Mouse (Mus musculus): ENCODE measurements at regions not wholly inside any gene's neighbourhood (a gene's known extent, or its start where the extent isn't known, plus 50 kb on each side); places are given as distances from the start of the nearest gene placed in this dataset.

DNA sequence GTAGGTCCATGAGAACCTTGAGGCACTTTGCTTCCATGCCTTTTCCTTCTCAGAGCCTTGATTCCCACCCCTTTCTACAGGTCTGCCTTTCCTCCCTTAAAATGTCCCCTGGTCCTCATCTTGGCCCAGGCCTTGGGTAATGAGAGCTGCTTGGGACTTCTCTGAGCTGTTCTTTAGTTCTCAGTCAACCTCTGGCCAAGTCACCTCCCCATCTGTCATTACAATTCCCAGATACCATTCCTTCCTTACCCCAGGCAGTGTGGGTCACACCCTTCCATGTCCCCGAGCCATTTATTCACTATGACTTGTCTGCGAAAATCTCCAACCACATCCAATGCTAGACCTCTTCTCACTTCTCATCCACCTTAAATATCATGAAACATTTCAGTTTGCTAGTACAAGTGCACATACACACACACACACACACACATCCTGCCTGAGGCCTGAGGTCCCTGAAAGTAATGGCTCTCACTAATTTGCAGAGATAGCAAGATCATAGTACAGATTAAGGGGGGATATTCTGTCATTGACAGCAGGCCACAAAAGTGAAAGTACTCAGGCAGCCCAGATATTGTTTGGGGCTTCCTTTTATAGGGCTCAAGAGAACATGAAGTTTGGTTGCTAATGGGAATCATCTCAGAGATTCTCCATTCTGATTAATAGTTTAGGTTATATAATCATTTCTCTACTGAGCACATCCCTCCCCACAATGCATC is 317.3 kb upstream of the Jarid2 start:
- WGBS = 89% methylated on average over 2 of the region's 2 CpGs
- no peak for DNase-seq (ENCODE audit: low spot score)
- Histone ChIP-seq H3K36me3 (no peaks in the 10 kb centered on the region), H3K4me3 (no peak overlapping the region), H3K27me3 (ENCODE audit: low read depth, poor library complexity, severe bottlenecking) (peaks cover 9% of the 10 kb centered on the region), H3K9me3 (replicated peaks) (no peaks in the 10 kb centered on the region), H3K4me1 (peaks cover 28% of the 10 kb centered on the region), H3K27ac (no peak overlapping the region)

DNA sequence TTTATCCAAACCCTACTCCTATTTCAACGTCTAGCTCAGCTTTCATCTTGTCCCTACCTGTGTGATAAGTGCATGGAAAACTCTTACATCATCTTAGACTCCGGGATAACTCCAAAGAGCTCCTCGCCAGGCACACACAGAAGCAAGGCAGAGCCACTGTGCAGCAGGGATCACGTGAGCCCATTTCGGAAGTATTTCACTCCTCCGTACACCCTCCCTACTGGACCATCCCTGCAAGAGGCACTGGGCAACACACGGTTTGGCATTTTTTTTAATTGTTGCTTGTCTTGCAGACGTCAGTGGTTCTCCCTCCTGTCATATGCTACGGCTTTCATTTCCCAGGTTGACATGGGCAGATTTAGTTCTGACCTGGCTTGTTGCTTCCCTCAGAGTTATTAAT is 316.0 kb upstream of the Jarid2 start:
- H3K9me3 ChIP-seq (replicated peaks) = no peaks in the 10 kb centered on the region
- H3K27ac ChIP-seq = no peak overlapping the region
- H3K36me3 ChIP-seq = no peaks in the 10 kb centered on the region
- H3K27me3 ChIP-seq (ENCODE audit: low read depth, poor library complexity, severe bottlenecking) = peaks cover 9% of the 10 kb centered on the region
- DNase-seq (ENCODE audit: low spot score) = no peak
- no peak overlapping the region for H3K4me3 ChIP-seq
- WGBS = 68% methylated on average over 9 of the region's 9 CpGs
- H3K4me1 ChIP-seq = peaks cover 41% of the 10 kb centered on the region

DNA sequence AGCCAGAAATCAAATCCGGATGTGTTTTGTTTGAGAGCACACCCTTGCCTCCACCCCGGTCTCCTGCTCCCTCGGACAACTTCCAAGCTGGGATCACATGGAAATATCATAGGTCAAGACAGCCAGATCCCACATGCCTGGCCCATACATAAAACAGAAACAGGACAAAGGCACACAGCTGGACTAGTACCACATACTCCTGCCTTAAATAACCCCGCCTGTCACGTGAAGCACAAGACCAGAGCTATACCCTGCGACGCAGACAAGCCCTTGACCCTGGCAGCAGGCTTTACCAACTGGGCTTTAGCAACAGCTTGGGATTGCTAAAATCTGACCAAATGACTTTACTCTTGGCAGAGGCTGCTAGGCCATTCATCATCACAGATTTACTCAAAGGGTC is 313.3 kb upstream of the Jarid2 start:
- no peak for DNase-seq (ENCODE audit: low spot score)
- peaks cover 6% of the 10 kb centered on the region for H3K27me3 ChIP-seq (ENCODE audit: low read depth, poor library complexity, severe bottlenecking)
- H3K9me3 ChIP-seq (replicated peaks) = no peaks in the 10 kb centered on the region
- no peaks in the 10 kb centered on the region for H3K36me3 ChIP-seq
- peaks cover 55% of the 10 kb centered on the region for H3K4me1 ChIP-seq
- 63% methylated on average over 7 of the region's 7 CpGs for WGBS
- H3K27ac ChIP-seq = peak overlapping the region; percentile 59
- H3K4me3 ChIP-seq = no peak overlapping the region

DNA sequence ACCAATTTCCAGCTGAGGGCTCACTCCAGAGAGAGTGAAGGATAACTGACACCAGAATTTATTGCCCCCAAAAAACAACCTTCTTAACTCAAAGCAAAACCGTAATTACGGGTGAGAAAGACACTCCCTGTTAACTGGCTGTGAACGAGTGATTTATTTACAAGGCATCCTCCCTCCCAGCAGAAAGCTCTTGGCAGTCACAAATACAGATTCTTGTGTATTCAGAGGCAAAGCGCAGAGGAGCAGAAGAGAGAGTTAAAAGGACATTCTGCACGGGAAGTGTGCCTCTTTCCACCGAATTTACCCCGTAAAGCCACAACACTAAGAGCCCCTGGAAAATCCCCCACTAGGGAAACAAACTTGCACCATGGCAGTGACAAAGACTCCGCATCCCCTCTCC is 312.3 kb upstream of the Jarid2 start:
- Histone ChIP-seq H3K4me3 (peak overlapping the region; percentile 24; the same call in 1 of the 2 replicates), H3K9me3 (replicated peaks) (no peaks in the 10 kb centered on the region), H3K4me1 (peaks cover 64% of the 10 kb centered on the region), H3K27ac (peak overlapping the region; percentile 68), H3K27me3 (ENCODE audit: low read depth, poor library complexity, severe bottlenecking) (peaks cover 6% of the 10 kb centered on the region), H3K36me3 (no peaks in the 10 kb centered on the region)
- under 1% methylated on average over 8 of the region's 8 CpGs for WGBS
- DNase-seq (ENCODE audit: low spot score) = no peak

DNA sequence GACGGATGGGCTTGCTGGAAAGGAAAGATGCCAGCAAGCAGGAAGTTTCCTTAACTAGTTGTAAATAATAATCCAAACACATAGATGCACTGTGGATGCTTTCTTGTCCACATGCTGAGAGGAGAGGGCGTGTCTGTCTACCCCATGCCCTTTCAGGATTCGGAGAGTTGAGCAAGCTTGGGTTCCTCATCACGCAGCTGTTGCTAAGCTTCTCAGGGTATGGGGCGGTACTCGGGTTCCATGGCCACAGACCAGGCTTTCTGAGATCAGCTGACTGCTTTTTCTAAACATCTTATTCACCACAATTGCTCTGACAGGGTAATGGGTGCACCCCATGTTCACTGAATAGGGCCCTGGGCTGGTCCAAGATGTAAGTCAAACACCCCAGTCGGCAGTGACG is 310.2 kb upstream of the Jarid2 start:
- Histone ChIP-seq H3K27me3 (ENCODE audit: low read depth, poor library complexity, severe bottlenecking) (peaks cover 10% of the 10 kb centered on the region), H3K9me3 (replicated peaks) (no peaks in the 10 kb centered on the region), H3K27ac (peak overlapping the region; percentile 86), H3K4me1 (peaks cover 66% of the 10 kb centered on the region), H3K36me3 (no peaks in the 10 kb centered on the region), H3K4me3 (peak overlapping the region; percentile 27)
- no peak for DNase-seq (ENCODE audit: low spot score)
- 73% methylated on average over 8 of the region's 8 CpGs for WGBS

DNA sequence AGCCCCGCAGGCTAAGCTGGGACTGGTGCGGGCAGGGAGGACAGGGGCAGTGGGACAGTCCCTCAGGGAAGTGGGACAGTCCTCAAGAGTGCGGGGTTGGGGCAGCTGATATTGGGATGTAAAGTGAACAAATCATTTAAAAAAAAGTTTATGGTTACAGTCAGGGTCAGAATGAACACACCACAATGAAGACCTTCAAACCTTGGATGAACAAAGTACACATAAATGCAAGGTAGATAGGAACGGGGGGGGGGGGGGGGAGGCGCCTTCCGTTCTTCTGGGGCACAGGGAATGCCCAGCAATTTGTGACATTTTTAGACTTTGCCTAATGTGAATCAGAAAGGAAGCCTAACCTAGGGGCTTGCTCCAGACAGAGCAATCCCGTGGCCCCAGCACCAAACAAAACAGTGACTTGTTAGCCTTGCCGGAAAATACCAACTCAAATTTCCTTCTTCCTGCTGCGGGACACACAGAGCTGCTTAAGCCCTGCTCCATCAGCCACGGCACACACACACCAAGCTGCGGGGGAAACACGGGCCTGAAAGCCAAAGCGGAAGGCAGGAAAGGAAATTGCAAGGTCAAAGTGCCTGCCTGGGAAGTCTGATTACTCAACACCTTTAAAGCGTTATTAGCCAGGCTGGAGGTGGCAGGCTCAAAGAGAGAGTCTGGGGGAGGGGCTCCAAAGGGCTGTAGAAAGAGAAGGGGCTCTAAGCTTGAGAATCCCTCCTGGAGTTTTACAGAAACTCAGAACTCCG is 309.6 kb upstream of the Jarid2 start:
- H3K36me3 ChIP-seq = no peaks in the 10 kb centered on the region
- 16% methylated on average over 15 of the region's 15 CpGs for WGBS
- peak; percentile 82 for DNase-seq (ENCODE audit: low spot score)
- H3K9me3 ChIP-seq (replicated peaks) = no peaks in the 10 kb centered on the region
- H3K27me3 ChIP-seq (ENCODE audit: low read depth, poor library complexity, severe bottlenecking) = peaks cover 4% of the 10 kb centered on the region; the same call in 1 of the 2 replicates
- H3K4me1 ChIP-seq = peaks cover 66% of the 10 kb centered on the region
- H3K27ac ChIP-seq = peak overlapping the region; percentile 86
- H3K4me3 ChIP-seq = peak overlapping the region; percentile 27

DNA sequence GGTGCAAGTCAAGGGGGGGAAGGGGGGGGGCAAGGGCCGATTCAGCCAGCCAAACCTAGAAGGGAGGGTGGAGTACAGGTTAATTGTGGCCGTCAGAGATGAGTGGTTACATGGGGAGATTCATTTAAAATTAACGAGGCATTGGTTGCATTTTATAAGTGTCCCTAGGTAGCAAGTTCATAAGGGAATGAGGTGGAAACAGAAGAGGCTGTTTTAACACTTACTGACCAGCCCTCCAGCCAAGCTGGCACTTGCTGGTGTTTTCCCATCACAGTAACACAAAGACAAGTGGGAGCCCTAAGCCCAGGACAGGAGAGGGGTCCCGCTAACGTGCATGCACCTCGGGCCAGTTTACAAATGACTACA is 309.1 kb upstream of the Jarid2 start:
- Histone ChIP-seq H3K27ac (peak overlapping the region; percentile 86), H3K4me1 (peaks cover 66% of the 10 kb centered on the region), H3K4me3 (peak overlapping the region; percentile 27), H3K36me3 (no peaks in the 10 kb centered on the region), H3K27me3 (ENCODE audit: low read depth, poor library complexity, severe bottlenecking) (0 out of 2 replicates have a peak, but pooled peaks cover 4% of the 10 kb centered on the region), H3K9me3 (replicated peaks) (no peaks in the 10 kb centered on the region)
- 12% methylated on average over 6 of the region's 6 CpGs for WGBS
- peak; percentile 47 for DNase-seq (ENCODE audit: low spot score)

DNA sequence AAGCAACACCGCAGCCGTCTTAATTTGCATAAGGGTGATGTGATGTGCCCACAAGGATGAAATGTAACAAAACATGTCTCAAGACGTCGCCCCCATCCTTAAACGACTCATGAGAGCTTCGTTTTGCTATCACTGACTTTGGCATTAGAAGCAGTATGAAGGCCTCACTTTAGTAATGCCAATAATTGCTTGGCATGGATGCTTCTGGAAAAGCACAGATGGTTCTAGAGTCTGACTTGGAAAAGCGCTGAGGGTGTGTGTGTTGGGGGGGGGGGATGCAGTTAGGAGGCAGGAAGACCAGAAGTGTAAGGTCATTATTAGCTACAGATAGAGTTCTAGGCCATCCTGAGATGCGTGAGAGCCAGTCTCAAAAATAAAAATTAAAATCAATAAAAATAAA is 308.3 kb upstream of the Jarid2 start:
- peak overlapping the region; percentile 86 for H3K27ac ChIP-seq
- H3K9me3 ChIP-seq (replicated peaks) = no peaks in the 10 kb centered on the region
- DNase-seq (ENCODE audit: low spot score) = no peak
- 0 out of 2 replicates have a peak, but pooled peaks cover 4% of the 10 kb centered on the region for H3K27me3 ChIP-seq (ENCODE audit: low read depth, poor library complexity, severe bottlenecking)
- no peak overlapping the region for H3K4me3 ChIP-seq
- WGBS = 91% methylated on average over 8 of the region's 8 CpGs
- H3K36me3 ChIP-seq = no peaks in the 10 kb centered on the region
- peaks cover 63% of the 10 kb centered on the region for H3K4me1 ChIP-seq

DNA sequence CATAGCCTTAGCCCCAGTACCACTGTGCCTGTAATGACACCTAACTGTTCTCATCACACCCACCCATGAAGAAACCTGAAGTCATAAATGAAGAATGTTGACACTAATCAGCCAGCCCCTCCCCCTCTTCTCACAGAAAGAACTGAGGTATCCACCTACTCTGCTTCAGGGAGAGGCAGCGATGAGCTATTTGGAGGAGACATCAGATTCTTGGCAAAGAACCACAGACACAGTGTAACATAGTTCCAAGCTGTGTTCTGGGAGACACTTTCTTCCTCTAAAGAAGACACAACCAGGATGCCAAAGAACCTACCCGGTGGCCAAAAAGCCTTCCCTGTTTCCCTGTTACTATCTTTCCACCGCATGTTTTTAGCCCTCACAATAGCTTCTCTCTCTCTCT is 307.8 kb upstream of the Jarid2 start:
- no peak for DNase-seq (ENCODE audit: low spot score)
- WGBS = 83% methylated on average over 3 of the region's 3 CpGs
- H3K4me1 ChIP-seq = peaks cover 58% of the 10 kb centered on the region
- no peaks in the 10 kb centered on the region for H3K9me3 ChIP-seq (replicated peaks)
- H3K27ac ChIP-seq = no peak overlapping the region
- H3K36me3 ChIP-seq = no peaks in the 10 kb centered on the region
- no peak overlapping the region for H3K4me3 ChIP-seq
- 0 out of 2 replicates have a peak, but pooled peaks cover 4% of the 10 kb centered on the region for H3K27me3 ChIP-seq (ENCODE audit: low read depth, poor library complexity, severe bottlenecking)

DNA sequence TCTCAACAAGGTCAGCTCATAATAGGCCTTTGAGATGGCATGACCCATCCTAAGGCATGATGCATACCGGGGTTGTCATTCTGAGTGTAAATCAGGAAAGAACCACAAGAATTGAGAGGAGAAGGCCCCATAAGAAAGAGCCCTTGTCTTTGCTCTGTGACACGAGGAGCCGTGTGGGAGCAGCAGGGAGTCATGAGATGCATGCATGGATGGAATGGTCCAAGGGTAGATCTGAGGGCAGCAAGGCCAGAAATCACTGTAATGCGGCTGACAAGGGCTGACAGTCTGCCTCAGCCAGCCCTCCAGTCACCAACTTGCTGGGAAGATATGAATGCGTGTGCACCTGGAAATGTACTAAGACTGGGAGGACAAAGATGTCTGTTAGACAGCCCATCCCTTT is 307.4 kb upstream of the Jarid2 start:
- no peaks in the 10 kb centered on the region for H3K9me3 ChIP-seq (replicated peaks)
- H3K27me3 ChIP-seq (ENCODE audit: low read depth, poor library complexity, severe bottlenecking) = 0 out of 2 replicates have a peak, but pooled peaks cover 4% of the 10 kb centered on the region
- H3K4me3 ChIP-seq = no peak overlapping the region
- H3K4me1 ChIP-seq = peaks cover 53% of the 10 kb centered on the region
- no peak overlapping the region for H3K27ac ChIP-seq
- 89% methylated on average over 5 of the region's 5 CpGs for WGBS
- H3K36me3 ChIP-seq = no peaks in the 10 kb centered on the region
- no peak for DNase-seq (ENCODE audit: low spot score)

DNA sequence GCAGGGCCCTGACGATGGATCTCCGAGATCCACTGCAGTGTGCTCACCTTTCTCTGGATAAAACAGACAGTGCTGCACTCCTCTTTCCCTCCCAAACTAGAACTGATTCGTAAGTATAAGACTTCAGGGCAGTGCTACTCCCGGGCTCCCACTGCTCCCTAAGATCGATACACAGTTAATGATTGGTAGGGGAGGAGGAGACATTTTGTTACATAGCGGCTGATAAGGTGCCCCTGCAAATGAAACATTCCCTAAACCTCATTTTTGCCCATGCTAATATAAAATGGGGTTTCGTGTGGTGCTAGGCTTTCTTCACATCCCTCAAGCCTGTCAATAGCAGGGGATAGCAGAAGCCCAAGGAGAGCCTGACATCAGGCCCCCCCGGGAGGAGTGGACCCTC is 298.8 kb upstream of the Jarid2 start:
- H3K4me3 ChIP-seq = no peak overlapping the region
- no peak for DNase-seq (ENCODE audit: low spot score)
- no peaks in the 10 kb centered on the region for H3K27me3 ChIP-seq (ENCODE audit: low read depth, poor library complexity, severe bottlenecking)
- H3K9me3 ChIP-seq (replicated peaks) = no peaks in the 10 kb centered on the region
- H3K27ac ChIP-seq = no peak overlapping the region
- H3K36me3 ChIP-seq = no peaks in the 10 kb centered on the region
- WGBS = 86% methylated on average over 8 of the region's 8 CpGs
- peaks cover 8% of the 10 kb centered on the region; the same call in 1 of the 2 replicates for H3K4me1 ChIP-seq

DNA sequence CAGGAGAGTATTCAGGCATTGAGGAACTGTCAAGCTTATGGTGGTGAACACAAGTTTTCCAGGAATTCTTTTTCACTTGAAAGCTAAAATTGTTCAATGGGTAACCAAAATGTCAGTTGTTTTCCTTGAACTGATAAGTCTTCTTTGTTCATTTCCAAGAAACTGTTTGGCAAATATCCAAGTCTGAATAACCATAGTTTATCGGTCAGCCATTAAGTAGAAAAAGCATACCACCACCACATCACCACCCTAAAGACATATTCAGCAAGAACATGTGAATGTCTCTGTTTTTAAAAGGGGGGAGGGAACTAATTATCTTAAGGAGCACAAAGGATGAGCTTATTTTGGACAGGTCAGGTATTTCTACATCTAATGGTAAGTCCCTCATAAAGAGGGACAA is 291.6 kb upstream of the Jarid2 start:
- Histone ChIP-seq H3K4me1 (no peaks in the 10 kb centered on the region), H3K4me3 (no peak overlapping the region), H3K9me3 (replicated peaks) (no peaks in the 10 kb centered on the region), H3K27ac (no peak overlapping the region), H3K27me3 (ENCODE audit: low read depth, poor library complexity, severe bottlenecking) (no peaks in the 10 kb centered on the region), H3K36me3 (no peaks in the 10 kb centered on the region)
- DNase-seq (ENCODE audit: low spot score) = no peak
- WGBS = 96% methylated on average over 1 of the region's 1 CpGs

DNA sequence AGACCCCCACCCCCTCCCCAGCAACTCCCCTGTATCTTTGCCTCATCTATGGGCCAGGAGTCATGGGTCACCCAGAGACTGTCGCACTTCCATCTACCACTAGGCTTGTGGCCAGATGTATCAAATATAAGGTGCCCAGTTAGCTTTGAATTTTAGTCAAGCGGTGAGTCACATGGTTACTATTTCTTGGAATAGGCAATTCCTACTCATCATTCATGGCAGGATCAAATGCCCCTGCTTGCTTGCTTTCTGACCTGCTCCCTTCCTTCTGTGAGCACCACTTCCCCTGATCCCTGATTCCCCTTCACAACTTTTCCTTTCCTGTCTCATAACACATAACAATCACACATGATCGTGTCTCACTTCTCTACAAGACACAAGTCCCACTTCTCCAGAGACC is 288.2 kb upstream of the Jarid2 start:
- H3K36me3 ChIP-seq = no peaks in the 10 kb centered on the region
- 90% methylated on average over 3 of the region's 3 CpGs for WGBS
- H3K4me1 ChIP-seq = no peaks in the 10 kb centered on the region
- no peak for DNase-seq (ENCODE audit: low spot score)
- no peak overlapping the region for H3K4me3 ChIP-seq
- no peak overlapping the region for H3K27ac ChIP-seq
- H3K27me3 ChIP-seq (ENCODE audit: low read depth, poor library complexity, severe bottlenecking) = no peaks in the 10 kb centered on the region
- H3K9me3 ChIP-seq (replicated peaks) = no peaks in the 10 kb centered on the region
